Mouse (Mus musculus) limb, embryonic 11.5 days (tissue): ENCODE results near the gene Prpf6. TPM values are rescaled to one million over a fixed set of nuclear protein-coding genes. Genes with fewer than 3 reads are reported as not detected.

Experiments
- ATAC-seq: fragments of 200-750 bp; cut with Nextera tagmentation; 2 replicates; pipeline ENCODE4 v1.8.0; 2017; ENCODE audit warnings: low read depth; ENCODE audit not compliant: insufficient number of reproducible peaks, low FRiP score, low TSS enrichment
- DNase-seq: peaks from one replicate; pipeline ENCODE4 v3.0.0-alpha.2; 2015; ENCODE audit warnings: low spot score
- H3K27ac ChIP-seq: fragments of 300-500 bp; sonication (generic); replicated peaks from 2 replicates; pipeline ENCODE4 v1.5.1; 2014; ENCODE audit warnings: low read depth, mild to moderate bottlenecking, low read length
- H3K27me3 ChIP-seq: fragments of 300-500 bp; sonication (generic); 2 replicates; pipeline ENCODE4 v1.6.1; 2014; ENCODE audit warnings: mild to moderate bottlenecking, low read length, mixed read lengths; ENCODE audit not compliant: control insufficient read depth, insufficient read depth
- H3K36me3 ChIP-seq: fragments of 300-500 bp; sonication (generic); 2 replicates; pipeline ENCODE4 v1.6.1; 2014; ENCODE audit warnings: mild to moderate bottlenecking, low read length, moderate library complexity, mixed read lengths; ENCODE audit not compliant: control insufficient read depth, insufficient read depth
- H3K4me1 ChIP-seq: fragments of 300-500 bp; sonication (generic); 2 replicates; pipeline ENCODE4 v1.6.1; 2014; ENCODE audit warnings: low read length, mixed read lengths; ENCODE audit not compliant: control insufficient read depth, insufficient read depth
- H3K4me2 ChIP-seq: fragments of 300-500 bp; sonication (generic); 2 replicates; pipeline ENCODE4 v1.6.1; 2014; ENCODE audit warnings: low read depth, mild to moderate bottlenecking, moderate library complexity; ENCODE audit not compliant: severe bottlenecking
- H3K4me3 ChIP-seq: fragments of 300-500 bp; sonication (generic); 2 replicates; pipeline ENCODE4 v1.5.1; 2014; ENCODE audit warnings: low read depth, low read length
- H3K9ac ChIP-seq: fragments of 300-500 bp; sonication (generic); 2 replicates; pipeline ENCODE4 v1.6.1; 2014; ENCODE audit warnings: mild to moderate bottlenecking, low read length
- H3K9me3 ChIP-seq: fragments of 300-500 bp; sonication (generic); 2 replicates; pipeline ENCODE4 v1.6.1; 2016; ENCODE audit warnings: low read length; ENCODE audit not compliant: control insufficient read depth
- WGBS: fragments of 180-500 bp; shearing (Covaris S2); extraction: QIAGEN DNeasy Blood & Tissue Kit; methylation state at CpG from one replicate; pipeline ENCODE4 v1.1.7; 2014; 5-methylcytosine and 5-hydroxymethylcytosine counted together
- polyA plus RNA-seq: library from polyadenylated mRNA; unstranded; fragments of >200 nt; fragmentation: Nextera tagmentation; extraction: Ambion mirVana; gene quantifications from 2 replicates; pipeline ENCODE4 v1.2.1, GENCODE M21; 2014

The Prpf6 gene
- polyA plus RNA-seq, 1 experiment from 2014 or later: 78.7 TPM

DNA sequence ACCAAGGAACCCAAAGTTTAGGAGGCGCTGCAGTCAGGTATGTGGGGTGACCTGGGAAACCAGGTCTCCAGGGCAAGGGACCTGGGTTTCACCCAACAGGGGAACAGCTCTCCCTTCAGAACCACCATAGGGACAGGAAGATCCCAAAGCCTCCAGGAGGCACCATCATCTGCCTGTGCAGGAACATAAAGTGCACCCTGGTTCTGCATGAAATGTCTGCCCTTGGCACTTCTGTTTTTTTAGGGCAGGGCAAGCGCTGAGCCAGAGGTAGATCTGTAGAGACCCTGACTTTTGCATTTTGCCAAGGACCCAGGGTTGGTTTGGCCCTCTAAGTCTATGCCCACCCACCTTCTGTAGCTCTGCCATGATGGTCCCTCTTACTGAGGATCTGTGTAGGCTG lies 9.3 kb upstream of the Prpf6 start:
- H3K36me3 ChIP-seq: peaks cover 22% of the 10 kb centered on the region
- no peaks in the 10 kb centered on the region for H3K9me3 ChIP-seq
- H3K27ac ChIP-seq: no peak overlapping the region
- peaks cover 3% of the 10 kb centered on the region; the same call in 1 of the 2 replicates for H3K4me1 ChIP-seq
- DNase-seq: peak; percentile 22
- H3K4me2 ChIP-seq: no peak overlapping the region
- 86% methylated on average over 2 of the region's 2 CpGs for WGBS
- H3K27me3 ChIP-seq: no peaks in the 10 kb centered on the region
- no peak overlapping the region for H3K9ac ChIP-seq
- 0 out of 2 replicates have a peak overlapping the region, but pooled peaks have one; percentile 7 for H3K4me3 ChIP-seq
- ATAC-seq: no peak

DNA sequence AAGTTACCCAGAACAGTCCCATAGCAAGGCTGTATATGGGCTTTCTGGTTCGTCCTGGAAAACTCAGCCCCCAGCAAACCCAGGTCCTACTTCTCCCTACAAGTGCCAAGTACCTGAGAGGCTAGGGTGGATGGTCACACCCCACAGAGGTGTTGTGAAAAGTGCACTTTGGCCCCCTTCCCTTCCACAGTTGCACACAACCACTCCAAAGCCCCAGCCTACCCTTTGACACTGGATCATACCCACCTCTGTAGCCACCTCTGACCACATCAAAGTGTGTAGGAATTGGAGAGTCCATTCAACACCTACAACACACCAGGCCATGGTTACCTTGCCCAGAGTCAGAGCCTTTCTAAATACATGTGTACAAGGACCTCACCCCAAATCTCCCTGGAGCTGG lies 8.7 kb upstream of the Prpf6 start:
- peaks cover 3% of the 10 kb centered on the region; the same call in 1 of the 2 replicates for H3K4me1 ChIP-seq
- 92% methylated on average over 1 of the region's 1 CpGs for WGBS
- ATAC-seq (no peak), DNase-seq (peak; percentile 18)
- H3K27me3 ChIP-seq: no peaks in the 10 kb centered on the region
- peaks cover 22% of the 10 kb centered on the region for H3K36me3 ChIP-seq
- no peak overlapping the region for H3K4me3 ChIP-seq
- H3K4me2 ChIP-seq: no peak overlapping the region
- H3K9me3 ChIP-seq: no peaks in the 10 kb centered on the region
- no peak overlapping the region for H3K27ac ChIP-seq
- H3K9ac ChIP-seq: no peak overlapping the region

DNA sequence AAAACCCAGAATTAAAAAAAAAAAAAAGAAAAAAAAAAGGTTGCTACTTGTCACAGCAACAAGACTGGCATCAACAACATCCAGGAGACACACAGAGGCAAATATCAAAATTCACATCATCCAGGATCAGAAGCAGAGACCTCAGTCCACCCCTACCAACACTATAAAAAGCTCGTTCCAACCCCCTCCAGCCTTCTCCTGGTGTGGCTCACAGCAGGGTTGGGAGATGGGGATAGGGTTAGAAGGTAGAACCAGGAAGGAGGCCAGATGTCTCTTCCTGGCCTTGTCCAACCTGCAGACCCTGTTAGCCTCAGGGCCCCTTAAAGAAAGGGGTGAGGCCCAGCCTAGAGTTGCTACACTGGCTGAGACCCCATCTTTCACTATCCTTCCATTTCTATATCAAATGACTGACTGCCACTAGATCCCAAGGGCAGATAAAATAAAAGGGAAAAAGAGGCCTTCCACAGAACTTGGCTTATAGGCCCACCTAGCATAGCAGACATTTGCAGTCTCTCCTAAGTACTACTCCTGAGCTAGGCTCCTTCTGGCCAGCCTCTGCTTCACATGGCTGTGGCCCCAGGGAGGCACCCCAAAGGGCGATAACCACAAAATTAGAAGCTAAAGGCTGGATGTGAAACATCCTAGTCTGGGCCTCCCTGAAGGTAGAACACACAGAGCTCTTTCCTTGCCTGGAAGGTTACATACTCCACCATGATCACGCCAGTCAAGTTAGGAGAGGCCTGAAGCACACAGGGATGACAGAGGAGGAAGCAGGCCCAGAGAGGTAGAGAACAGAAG lies 8.0 kb upstream of the Prpf6 start:
- peak; percentile 18 for DNase-seq
- 90% methylated on average over 3 of the region's 3 CpGs for WGBS
- ATAC-seq: no peak
- no peak overlapping the region for H3K9ac ChIP-seq
- H3K4me3 ChIP-seq: no peak overlapping the region
- H3K4me1 ChIP-seq: peaks cover 3% of the 10 kb centered on the region; the same call in 1 of the 2 replicates
- no peaks in the 10 kb centered on the region for H3K9me3 ChIP-seq
- H3K27ac ChIP-seq: no peak overlapping the region
- H3K4me2 ChIP-seq: no peak overlapping the region
- H3K27me3 ChIP-seq: no peaks in the 10 kb centered on the region
- H3K36me3 ChIP-seq: peaks cover 25% of the 10 kb centered on the region

DNA sequence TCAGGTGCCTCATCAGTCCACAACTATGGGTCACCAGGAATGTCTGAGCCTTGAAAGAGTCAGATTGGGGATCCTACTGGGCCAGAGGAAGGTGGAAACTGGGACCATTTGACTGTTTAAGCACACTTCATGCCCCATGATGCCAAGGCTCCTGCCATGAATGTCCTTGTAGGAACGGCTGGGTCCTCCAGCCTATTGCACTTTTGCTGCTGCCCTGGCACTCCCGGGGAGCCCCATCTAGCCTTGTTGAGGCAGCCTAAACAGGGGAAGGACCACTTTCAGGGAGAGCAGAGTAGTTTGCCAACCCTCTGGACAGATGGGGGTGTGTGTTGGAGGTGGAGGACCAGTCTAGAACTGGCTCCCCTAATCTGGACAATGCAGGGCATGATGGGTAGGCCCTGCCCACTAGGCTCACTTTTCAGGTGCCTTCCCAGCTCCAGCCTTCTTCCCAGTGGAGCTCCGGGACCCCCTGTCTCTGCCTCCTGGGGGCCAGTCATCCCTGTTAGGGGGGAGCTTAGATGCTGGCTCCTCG lies 7.2 kb upstream of the Prpf6 start, which contains the start of gene Uckl1:
Gene Uckl1 (minus strand): TSS at position 482 of the 532 bp plus-strand sequence.
- Histone ChIP-seq H3K27me3 (no peaks in the 10 kb centered on the region), H3K9me3 (no peaks in the 10 kb centered on the region), H3K27ac (no peak within 1 kb of the TSS), H3K9ac (no peak within 1 kb of the TSS), H3K36me3 (peaks cover 32% of the 10 kb centered on the region), H3K4me3 (no peak within 1 kb of the TSS), H3K4me2 (no peak within 1 kb of the TSS), H3K4me1 (peaks cover 3% of the 10 kb centered on the region; the same call in 1 of the 2 replicates)
- ATAC-seq (no peak), DNase-seq (no peak)
- WGBS: 85% methylated on average over 4 of the region's 4 CpGs

DNA sequence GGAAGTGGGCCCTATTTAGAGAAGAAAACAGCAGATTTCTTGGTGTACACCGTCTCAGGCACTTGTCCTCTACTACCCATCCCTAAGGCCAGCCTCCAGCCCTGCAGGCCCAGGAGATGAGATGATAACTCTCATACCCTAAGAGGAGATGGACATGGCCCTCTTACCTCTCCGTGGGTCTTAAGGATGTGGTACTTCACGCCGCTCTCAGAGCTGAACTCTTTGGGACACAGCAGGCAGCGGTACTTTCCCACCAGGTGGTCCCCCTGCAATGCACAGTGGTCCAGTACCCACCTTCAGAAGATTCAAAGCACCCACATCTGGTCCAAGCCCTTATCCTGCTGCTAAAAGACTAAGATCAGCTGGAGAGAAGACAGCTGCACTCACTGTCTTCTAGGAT lies 6.2 kb upstream of the Prpf6 start:
- 91% methylated on average over 5 of the region's 5 CpGs for WGBS
- Histone ChIP-seq H3K4me3 (no peak overlapping the region), H3K36me3 (peaks cover 33% of the 10 kb centered on the region), H3K27ac (no peak overlapping the region), H3K27me3 (no peaks in the 10 kb centered on the region), H3K9ac (no peak overlapping the region), H3K9me3 (no peaks in the 10 kb centered on the region), H3K4me1 (peaks cover 3% of the 10 kb centered on the region; the same call in 1 of the 2 replicates), H3K4me2 (no peak overlapping the region)
- DNase-seq (no peak), ATAC-seq (no peak)

DNA sequence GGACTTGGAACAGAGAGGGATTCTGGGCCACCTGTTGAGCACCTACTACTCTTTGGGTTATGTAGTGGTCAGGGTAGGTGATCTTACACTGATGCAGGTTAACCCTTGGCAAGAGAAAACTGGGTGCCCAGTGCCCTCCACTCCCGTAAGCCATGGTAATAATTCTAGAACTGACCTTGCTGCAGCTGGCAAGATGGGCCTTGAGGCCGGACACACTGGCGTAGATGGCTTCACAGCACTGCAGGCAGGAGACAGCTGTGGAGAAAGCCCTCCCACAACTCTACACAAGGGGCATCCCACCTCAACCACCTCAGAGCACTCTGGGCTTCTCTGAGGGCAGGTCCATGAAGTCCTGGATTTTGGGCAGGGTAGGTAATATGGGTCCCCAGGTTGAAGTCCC lies 5.5 kb upstream of the Prpf6 start:
- 95% methylated on average over 3 of the region's 3 CpGs for WGBS
- Histone ChIP-seq H3K36me3 (peaks cover 33% of the 10 kb centered on the region), H3K4me2 (no peak overlapping the region), H3K27ac (no peak overlapping the region), H3K4me1 (no peaks in the 10 kb centered on the region), H3K9ac (no peak overlapping the region), H3K4me3 (no peak overlapping the region), H3K27me3 (no peaks in the 10 kb centered on the region), H3K9me3 (no peaks in the 10 kb centered on the region)
- DNase-seq: no peak
- no peak for ATAC-seq

DNA sequence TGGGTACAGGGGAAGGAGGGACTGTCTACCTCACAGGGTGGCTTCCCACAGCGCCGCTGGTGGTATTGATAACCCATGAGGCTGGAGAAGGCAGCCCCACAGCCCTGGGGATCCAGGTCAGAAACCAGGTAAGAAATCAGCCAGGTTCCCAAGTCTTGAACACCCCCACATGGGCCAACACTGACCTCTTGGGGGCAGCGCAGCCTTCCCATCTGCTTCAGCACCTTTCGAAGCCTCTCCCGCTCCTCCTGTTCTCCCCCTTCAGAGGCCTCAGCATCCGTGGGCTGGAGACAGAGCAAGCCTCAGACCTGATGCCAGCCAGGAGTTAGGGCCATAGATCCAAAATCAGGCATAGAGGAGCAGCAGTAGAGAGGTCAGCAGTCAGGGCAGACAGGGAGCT lies 3.9 kb upstream of the Prpf6 start:
- Histone ChIP-seq H3K4me3 (no peak overlapping the region), H3K9me3 (no peaks in the 10 kb centered on the region), H3K36me3 (peaks cover 33% of the 10 kb centered on the region), H3K27me3 (no peaks in the 10 kb centered on the region), H3K4me2 (no peak overlapping the region), H3K27ac (no peak overlapping the region), H3K9ac (no peak overlapping the region), H3K4me1 (peaks cover 5% of the 10 kb centered on the region)
- ATAC-seq (no peak), DNase-seq (no peak)
- 76% methylated on average over 6 of the region's 6 CpGs for WGBS

DNA sequence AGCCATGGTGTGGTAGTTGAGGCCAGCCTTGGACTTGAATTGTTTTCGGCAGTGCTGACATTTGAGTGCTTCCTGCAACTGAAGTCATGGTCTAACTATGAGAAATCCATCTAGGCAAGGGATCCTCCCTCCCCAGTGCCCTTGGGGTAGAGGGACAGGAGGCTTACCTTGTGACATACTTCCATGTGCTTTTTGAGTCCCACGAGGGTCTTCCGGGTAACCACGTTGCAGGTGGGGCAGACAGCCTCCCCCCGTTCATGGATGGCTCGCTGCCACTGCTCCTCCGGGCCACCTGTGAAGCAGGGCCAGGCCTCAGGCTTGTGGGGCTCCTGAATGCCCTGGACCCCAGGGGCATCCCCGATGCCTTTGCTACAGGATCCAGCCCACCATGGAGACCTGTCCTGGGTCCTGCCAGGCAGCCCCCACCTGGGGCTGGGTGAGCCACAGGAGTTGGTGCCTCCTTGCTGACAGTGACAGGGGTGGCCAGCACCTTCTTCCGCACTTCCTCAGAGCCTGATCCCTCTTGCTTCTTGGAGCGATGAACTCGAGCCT lies 3.4 kb upstream of the Prpf6 start:
- DNase-seq (no peak), ATAC-seq (no peak)
- no peak overlapping the region for H3K9ac ChIP-seq

More for the DNA sequence above, 3.4 kb upstream of the Prpf6 start:
- Histone ChIP-seq H3K4me3 (no peak overlapping the region), H3K4me2 (no peak overlapping the region), H3K36me3 (peaks cover 33% of the 10 kb centered on the region), H3K27me3 (no peaks in the 10 kb centered on the region), H3K4me1 (peaks cover 5% of the 10 kb centered on the region), H3K27ac (no peak overlapping the region), H3K9me3 (no peaks in the 10 kb centered on the region)
- 88% methylated on average over 11 of the region's 11 CpGs for WGBS
